Mouse (Mus musculus) hematopoietic stem cell, adult 5-6 weeks (primary cell): Measurements from ENCODE around the gene Adamtsl1. TPM values are rescaled to one million over a fixed set of nuclear protein-coding genes. Genes with fewer than 3 reads are reported as not detected.

ENCODE experiments used
- ATAC-seq, 2 experiments: fragments of 125-278 bp in 1 of 2; replicated peaks in 1 of 2; 2 replicates each; pipeline ENCODE4 v1.8.0; 2016 to 2017; ENCODE audit warnings: inconsistent platforms in 2 of 2, mild to moderate bottlenecking in 2 of 2, moderate number of reproducible peaks in 2 of 2, low read depth in 1 of 2, moderate TSS enrichment in 1 of 2; ENCODE audit not compliant: low FRiP score in 2 of 2, poor library complexity in 2 of 2, severe bottlenecking in 2 of 2, insufficient read depth in 1 of 2, low TSS enrichment in 1 of 2
- total RNA-seq: library from RNA; stranded (forward); fragments of 172-1452, 232-1000 nt; gene quantifications from 2 replicates; pipeline ENCODE4 v1.2.3, GENCODE M21; 2017

The Adamtsl1 gene
- total RNA-seq, 1 experiment from 2014 or later: not detected

- ATAC-seq: no peak
Observed at GRCm38 (mm10) chr4:85838031-85838430, 324.1 kb downstream of the Adamtsl1 start.

- ATAC-seq: no peak
Observed at GRCm38 (mm10) chr4:85842113-85842512, 328.1 kb downstream of the Adamtsl1 start.

DNA sequence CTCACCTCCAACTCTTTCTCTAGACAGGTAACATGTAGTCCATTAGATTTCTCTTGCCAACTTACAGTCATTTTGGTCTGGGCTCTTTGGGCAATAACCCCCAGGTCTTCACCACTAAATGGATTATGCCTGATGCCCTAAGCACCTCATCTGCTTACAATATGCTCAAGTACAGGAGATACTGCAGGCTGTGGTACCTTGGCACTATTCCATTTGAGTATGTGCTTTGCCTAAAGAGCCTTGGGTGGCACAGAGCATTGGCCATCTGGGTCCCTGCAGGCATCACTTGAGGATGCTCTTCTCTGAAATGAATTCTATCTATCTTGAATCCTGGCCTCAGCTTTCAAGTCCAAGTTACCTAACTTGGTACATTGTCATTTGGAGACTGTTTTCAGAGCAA, 330.4 kb downstream of the Adamtsl1 start:
- no peak for ATAC-seq

- ATAC-seq: no peak
Observed at GRCm38 (mm10) chr4:85845931-85846330, 332.0 kb downstream of the Adamtsl1 start.

DNA sequence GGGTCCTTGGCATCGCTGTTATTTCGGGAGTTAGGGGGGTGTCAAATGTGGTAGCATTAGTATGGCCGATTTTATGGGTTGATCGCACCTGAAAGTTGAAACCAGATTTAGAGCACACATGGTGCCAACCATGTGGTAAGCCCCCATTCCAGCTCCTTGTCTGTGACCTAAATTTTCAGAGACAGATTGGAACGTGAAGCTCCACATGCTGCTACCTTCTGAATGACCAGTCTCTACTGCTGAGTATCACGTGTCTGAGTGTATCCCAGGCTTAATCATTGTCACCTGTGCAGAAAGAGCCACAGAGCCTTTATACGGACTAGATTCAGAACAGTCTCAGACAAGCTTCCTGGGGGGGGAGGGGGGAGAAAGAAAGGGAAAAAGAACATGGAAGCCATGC, 339.4 kb downstream of the Adamtsl1 start:
- no peak for ATAC-seq

DNA sequence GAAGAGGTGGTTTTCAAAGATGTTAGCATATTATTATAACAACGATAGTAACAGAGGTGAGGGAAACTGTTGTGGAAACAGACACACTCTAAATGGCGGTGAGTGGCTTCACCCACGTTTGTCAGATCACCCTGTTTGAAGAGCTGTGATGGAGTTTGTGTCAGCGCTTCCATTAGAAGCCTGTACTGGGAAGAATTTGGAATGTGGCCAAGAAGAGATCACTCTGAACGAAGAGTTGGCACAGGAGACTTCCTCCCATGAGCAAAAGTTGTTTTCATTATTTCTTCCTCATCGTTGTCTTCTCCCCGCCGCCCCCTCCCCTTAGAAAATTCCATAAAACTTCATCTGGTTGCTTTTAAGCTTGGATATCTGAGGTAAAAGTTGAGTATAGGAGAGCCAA, 340.5 kb downstream of the Adamtsl1 start:
- no peak for ATAC-seq

DNA sequence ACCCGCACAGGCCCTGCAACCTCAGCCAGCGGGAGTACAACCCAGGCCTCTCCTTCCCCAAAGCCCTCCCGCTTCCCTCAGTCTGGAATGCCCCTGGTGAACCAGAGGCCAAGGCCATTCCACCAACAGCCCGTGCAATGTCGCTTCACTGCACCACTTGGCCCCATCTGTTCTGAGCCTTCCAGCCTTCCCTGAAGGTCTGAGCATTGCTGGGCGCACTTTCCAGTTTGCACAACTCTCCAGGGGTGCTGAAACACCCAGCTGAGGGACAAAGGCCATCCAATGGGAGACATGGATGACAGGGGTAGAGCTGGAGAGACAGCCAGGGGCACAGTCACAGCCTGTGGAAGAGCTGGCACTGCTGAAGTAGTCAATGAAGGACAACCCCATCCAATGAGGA, 365.4 kb downstream of the Adamtsl1 start:
- ATAC-seq: no peak

DNA sequence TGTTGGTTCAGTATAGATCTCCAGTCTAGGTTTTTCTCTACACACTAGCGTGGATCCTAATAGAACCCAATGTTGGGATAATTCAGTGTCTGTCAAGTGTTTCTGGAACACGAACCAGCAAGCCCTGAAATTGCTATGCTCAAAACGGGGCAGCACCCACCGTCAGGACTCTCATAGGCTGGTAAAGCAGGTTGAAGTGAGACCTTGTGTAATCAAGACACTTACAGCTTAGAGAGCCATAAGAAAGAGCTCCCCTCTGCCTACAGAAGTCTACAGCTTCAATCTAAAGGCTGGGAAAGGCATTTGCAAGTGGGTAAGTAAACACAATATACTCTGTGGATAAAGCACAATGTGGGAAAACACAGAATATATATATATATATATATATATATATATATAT, 367.3 kb downstream of the Adamtsl1 start:
- no peak for ATAC-seq

DNA sequence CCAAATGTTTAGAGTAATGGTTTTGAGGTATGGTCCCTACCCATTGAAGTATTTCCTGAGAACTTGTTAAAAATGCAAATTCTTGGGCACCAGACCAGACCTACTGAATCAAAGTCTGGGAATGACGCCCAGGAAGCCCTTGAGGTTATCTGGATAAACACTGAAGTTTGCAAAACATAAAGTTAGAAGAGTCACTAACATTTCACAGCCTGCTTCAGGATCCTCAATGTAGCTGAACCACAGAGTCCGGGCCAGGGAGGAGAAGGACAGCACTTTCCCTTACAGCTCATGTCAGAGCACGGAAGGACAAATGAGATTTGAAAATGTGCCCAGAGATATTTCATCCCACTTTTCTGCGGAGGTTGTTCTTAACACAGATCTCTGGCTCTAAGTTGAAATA, 370.1 kb downstream of the Adamtsl1 start:
- ATAC-seq: no peak

DNA sequence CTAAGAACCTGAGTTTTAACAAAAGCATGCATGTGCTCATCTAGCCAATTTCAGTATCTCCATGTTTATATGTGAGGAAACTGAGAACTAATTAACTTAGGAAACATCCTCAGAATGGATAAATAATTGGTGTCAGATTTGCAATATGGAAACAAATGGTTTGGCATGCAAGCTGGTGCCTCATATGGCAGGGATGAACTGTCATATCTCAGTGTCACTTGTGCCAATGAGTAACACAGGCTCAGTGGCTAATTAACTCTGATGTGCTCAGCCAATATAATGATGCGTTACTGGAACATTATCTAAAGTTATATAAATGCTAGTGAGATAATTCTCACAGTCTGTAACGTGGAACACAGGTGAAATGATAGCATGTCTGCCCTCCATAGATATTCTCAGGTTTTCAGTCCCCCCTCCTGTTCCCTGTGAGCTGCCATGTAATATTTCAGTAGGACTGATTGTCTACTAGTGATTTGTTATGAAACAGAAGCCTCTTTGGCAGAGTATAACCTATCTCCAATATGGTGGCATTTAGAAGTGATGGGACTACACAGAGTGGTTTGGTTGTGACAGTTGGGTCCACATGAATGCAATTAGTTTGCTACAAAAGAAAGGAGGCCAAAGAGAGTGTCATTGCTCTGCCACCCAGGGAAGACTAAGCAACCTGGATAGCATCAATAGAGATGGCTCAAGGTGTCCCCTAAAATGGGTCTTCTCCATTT, 376.1 kb downstream of the Adamtsl1 start:
- no peak for ATAC-seq

- no peak for ATAC-seq
Observed at GRCm38 (mm10) chr4:85901316-85901715, 387.3 kb downstream of the Adamtsl1 start.

DNA sequence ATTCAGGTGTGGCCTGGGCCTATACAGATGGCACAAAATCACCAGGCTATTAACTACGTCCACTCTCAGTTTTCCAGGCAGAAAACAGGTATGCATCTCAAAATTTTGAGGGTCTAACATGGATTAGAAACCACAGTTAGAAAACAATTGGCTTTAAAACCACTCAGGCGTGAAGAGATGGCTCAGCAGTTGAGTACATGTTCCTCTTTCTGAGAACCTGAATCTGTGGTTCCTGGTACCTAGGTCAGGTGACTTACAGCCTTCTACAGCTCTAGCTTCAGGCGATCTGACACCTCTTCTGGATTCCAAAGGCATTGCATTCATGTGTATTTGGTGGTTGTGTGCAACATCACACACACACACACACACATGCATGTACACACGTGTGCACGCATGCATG, 390.2 kb downstream of the Adamtsl1 start:
- ATAC-seq: no peak

- no peak for ATAC-seq
Observed at GRCm38 (mm10) chr4:85916034-85916433, 402.1 kb downstream of the Adamtsl1 start.

DNA sequence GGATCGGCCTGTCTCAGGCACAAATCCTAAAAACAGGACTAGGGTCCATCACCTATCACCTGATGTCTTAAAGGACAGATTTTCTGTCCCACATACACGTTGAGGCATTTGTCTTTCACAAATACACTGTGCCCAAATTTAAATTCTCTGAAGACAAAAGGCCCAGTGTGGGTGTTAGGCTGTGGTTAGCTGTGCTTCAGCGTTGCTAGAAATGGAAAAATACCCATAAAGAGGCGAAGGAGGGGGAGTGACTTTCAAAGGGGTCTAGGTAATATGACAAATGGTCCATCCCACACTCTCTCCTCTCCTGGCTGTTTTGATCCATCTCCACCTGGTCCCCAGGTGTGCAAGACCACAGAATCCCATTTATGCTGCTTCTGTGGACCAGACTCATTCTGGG, 404.4 kb downstream of the Adamtsl1 start:
- ATAC-seq: no peak

- ATAC-seq: no peak
Observed at GRCm38 (mm10) chr4:85920474-85920873, 406.5 kb downstream of the Adamtsl1 start.

DNA sequence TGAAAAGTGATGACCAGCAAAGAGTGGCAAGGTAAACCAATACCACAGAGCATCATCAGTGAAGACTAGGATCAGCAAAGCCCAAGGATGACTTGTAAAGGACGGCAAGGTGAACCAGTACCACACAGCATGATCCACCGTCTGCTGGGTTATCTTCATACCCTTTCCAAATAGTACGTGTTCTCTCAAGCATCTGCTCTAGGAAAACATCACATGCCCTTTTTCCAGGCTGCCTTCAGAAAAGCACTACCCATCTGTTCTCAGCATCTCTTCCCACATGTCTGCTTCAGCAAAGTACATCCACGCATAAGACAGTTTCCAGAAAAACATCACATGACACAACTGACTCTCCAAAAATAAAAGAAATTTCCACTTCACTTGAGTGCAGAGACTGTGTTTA, 408.8 kb downstream of the Adamtsl1 start:
- ATAC-seq: no peak

GRCm38 (mm10) chr4:85932129-85932528, 418.2 kb downstream of the Adamtsl1 start:
- ATAC-seq: no peak

DNA sequence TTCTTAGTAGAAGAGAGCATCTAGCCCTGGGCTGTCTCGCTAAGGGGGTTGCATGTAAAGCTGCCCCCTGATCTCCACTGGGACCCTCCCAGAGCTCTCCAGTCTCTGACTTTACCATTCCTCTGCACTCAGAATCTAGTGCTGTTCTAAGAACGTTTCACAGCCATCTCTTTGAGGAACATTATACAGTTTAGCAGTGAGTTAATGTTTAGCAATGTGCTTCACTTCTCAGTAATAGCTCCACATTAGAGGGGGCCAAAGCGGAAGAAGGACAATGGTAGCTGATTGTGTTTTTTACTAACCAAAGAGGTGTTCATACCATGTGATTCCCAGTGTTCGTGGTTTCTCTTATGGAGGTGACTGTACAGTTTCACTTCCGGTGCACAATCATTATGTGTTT, 425.5 kb downstream of the Adamtsl1 start:
- ATAC-seq: no peak; a peak in 1 of 4 replicates

DNA sequence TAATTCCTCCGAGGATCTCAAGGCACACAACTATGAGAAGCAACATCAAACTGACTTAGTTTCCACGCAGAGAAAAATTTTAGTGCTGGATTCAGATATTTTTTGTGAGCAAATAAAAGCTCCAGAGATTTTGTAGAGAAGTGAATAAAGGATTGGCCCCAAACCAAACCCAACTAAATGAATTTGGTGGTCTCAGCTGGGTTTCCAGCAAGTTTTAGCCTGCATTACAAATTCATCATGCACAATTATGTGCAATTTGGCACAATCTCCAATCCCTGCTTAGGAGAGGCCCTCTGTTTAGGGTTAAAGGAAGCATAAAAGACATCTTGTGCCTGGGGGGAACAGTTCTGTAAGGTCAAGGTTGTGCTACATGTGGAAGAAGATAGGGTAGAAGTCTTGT, 427.9 kb downstream of the Adamtsl1 start:
- no peak for ATAC-seq
